Mouse (Mus musculus): ENCODE measurements around the gene Nin.
A peak's percentile ranks its signal among the peaks of the same experiment; 100 is the strongest.

Gene Nin

GRCm38 (mm10) chr12:70010356-70010755, 103.2 kb downstream of the Nin start:
- no peak for DNase-seq

GRCm38 (mm10) chr12:70005103-70005502, 108.4 kb downstream of the Nin start:
- no peak for DNase-seq

- DNase-seq: no peak
Observed at GRCm38 (mm10) chr12:69998186-69998983, 115.1 kb downstream of the Nin start.

GRCm38 (mm10) chr12:69995382-69995781, 118.1 kb downstream of the Nin start:
- no peak for DNase-seq

GRCm38 (mm10) chr12:69986786-69987497, 126.6 kb downstream of the Nin start, which contains the start of gene Sav1:
Sav1 (minus strand) TSS chr12:69987002.
- peak; percentile 91 to 95 for DNase-seq

GRCm38 (mm10) chr12:69986241-69986762, 127.2 kb downstream of the Nin start:
- DNase-seq: peak; percentile 54 to 63

- DNase-seq: peak in 1 of 2 experiments; percentile 25
Observed at GRCm38 (mm10) chr12:69985546-69985945, 128.0 kb downstream of the Nin start.

- DNase-seq: no peak
Observed at GRCm38 (mm10) chr12:69982874-69983273, 130.6 kb downstream of the Nin start.

GRCm38 (mm10) chr12:69977376-69977998, 136.0 kb downstream of the Nin start:
- DNase-seq: no peak

GRCm38 (mm10) chr12:69976688-69977087, 136.8 kb downstream of the Nin start:
- DNase-seq: no peak

GRCm38 (mm10) chr12:69973666-69974065, 139.9 kb downstream of the Nin start:
- DNase-seq: no peak

- no peak for DNase-seq
Observed at GRCm38 (mm10) chr12:69968154-69968553, 145.4 kb downstream of the Nin start.

- DNase-seq: no peak
Observed at GRCm38 (mm10) chr12:69967112-69967511, 146.4 kb downstream of the Nin start.

- peak; percentile 47 to 79 for DNase-seq
Observed at GRCm38 (mm10) chr12:69966071-69966470, 147.4 kb downstream of the Nin start.

- DNase-seq: no peak
Observed at GRCm38 (mm10) chr12:69965644-69966043, 147.9 kb downstream of the Nin start.

GRCm38 (mm10) chr12:69963141-69963540, 150.4 kb downstream of the Nin start:
- no peak for DNase-seq

- DNase-seq: peak; percentile 59 to 76
Observed at GRCm38 (mm10) chr12:69962468-69962867, 151.0 kb downstream of the Nin start.

Measured in lung, postnatal 4 days (tissue).